Mouse (Mus musculus) leukemia stem cell, adult 10-12 weeks (primary cell): ENCODE data around the gene Gm13278. TPM values are rescaled to one million over a fixed set of nuclear protein-coding genes. Genes with fewer than 3 reads are reported as not detected.

Experiments
- polyA plus RNA-seq: library from polyadenylated mRNA; stranded (reverse); fragments of >175 nt; gene quantifications from 2 replicates; pipeline ENCODE4 v1.2.3, GENCODE M21; 2012; ENCODE audit warnings: low replicate concordance

Gene Gm13278
- polyA plus RNA-seq, 1 experiment = not detected

Other genes with a start within 250 kb of the Gm13278 start
- gene Ifna15, start 233.3 kb upstream of the Gm13278 start, polyA plus RNA-seq = not detected in 2 replicates
- gene Ifna14, start 219.8 kb upstream of the Gm13278 start, polyA plus RNA-seq = not detected in 2 replicates
- gene Ifna9, start 199.2 kb upstream of the Gm13278 start, polyA plus RNA-seq = not detected in 2 replicates
- gene Ifna12, start 188.2 kb upstream of the Gm13278 start, polyA plus RNA-seq = not detected in 2 replicates
- not detected in 2 replicates for gene C87499, start 157.1 kb upstream of the Gm13278 start, polyA plus RNA-seq
- gene Ifna13, start 147.1 kb upstream of the Gm13278 start, polyA plus RNA-seq = not detected in 2 replicates
- not detected in 2 replicates for gene Ifna16, start 114.6 kb upstream of the Gm13278 start, polyA plus RNA-seq
- not detected in 2 replicates for gene Ifna2, start 107.6 kb upstream of the Gm13278 start, polyA plus RNA-seq
- not detected in 2 replicates for gene Ifnab, start 100.2 kb upstream of the Gm13278 start, polyA plus RNA-seq
- gene Gm26566, start 69.7 kb upstream of the Gm13278 start, polyA plus RNA-seq = not detected in 2 replicates
- gene Klhl9, start 69.1 kb upstream of the Gm13278 start, polyA plus RNA-seq = 5.7 and 6.4 TPM in 2 replicates
- not detected in 2 replicates for gene Gm13271, start 36.7 kb upstream of the Gm13278 start, polyA plus RNA-seq
- not detected in 2 replicates for gene Gm13283, start 31.4 kb upstream of the Gm13278 start, polyA plus RNA-seq
- not detected in 2 replicates for gene Gm13290, start 17.7 kb upstream of the Gm13278 start, polyA plus RNA-seq
- not detected in 2 replicates for gene Gm13289, start 14.6 kb upstream of the Gm13278 start, polyA plus RNA-seq
- not detected in 2 replicates for gene Gm13272, start 11.7 kb upstream of the Gm13278 start, polyA plus RNA-seq
- gene Ifnz, start 9.4 kb upstream of the Gm13278 start, polyA plus RNA-seq = not detected in 2 replicates
- gene Gm13276, start 5.8 kb upstream of the Gm13278 start, polyA plus RNA-seq = not detected in 2 replicates
- gene Gm13277, start 2.9 kb upstream of the Gm13278 start, polyA plus RNA-seq = not detected in 2 replicates
- gene Gm13275, start 2.9 kb downstream of the Gm13278 start, polyA plus RNA-seq = not detected in 2 replicates
- gene Gm13279, start 5.8 kb downstream of the Gm13278 start, polyA plus RNA-seq = not detected in 2 replicates
- not detected in 2 replicates for gene Gm13285, start 8.1 kb downstream of the Gm13278 start, polyA plus RNA-seq
- gene Gm13287, start 11.7 kb downstream of the Gm13278 start, polyA plus RNA-seq = not detected in 2 replicates
- not detected in 2 replicates for gene Gm13288, start 14.0 kb downstream of the Gm13278 start, polyA plus RNA-seq
- gene Ifna7, start 24.7 kb downstream of the Gm13278 start, polyA plus RNA-seq = not detected in 2 replicates
- gene Ifna11, start 28.4 kb downstream of the Gm13278 start, polyA plus RNA-seq = not detected in 2 replicates
- not detected in 2 replicates for gene Ifna6, start 35.9 kb downstream of the Gm13278 start, polyA plus RNA-seq
- not detected in 2 replicates for gene Ifna5, start 44.0 kb downstream of the Gm13278 start, polyA plus RNA-seq
- gene Ifna4, start 50.3 kb downstream of the Gm13278 start, polyA plus RNA-seq = not detected in 2 replicates
- gene Ifna1, start 58.5 kb downstream of the Gm13278 start, polyA plus RNA-seq = not detected in 2 replicates
- gene Ifne, start 88.7 kb downstream of the Gm13278 start, polyA plus RNA-seq = not detected in 2 replicates